Mouse (Mus musculus) spleen, adult 2 months (tissue): ENCODE measurements around the gene Raet1e.
"Not testable (repeated sequence)": the region's sequence is repeated elsewhere in the genome, so short reads cannot be mapped to it uniquely, and the experiment has no call there.

Experiments used
- CTCF ChIP-seq: fragments of 200-500 bp; IDR thresholded peaks from 2 replicates; pipeline ENCODE4 v1.5.1; 2011; ENCODE audit warnings: mild to moderate bottlenecking, inconsistent platforms; ENCODE audit not compliant: insufficient read depth, insufficient read length, insufficient replicate concordance; ENCODE audit errors: extremely low read depth
- POLR2A ChIP-seq: fragments of 200-500 bp; IDR thresholded peaks from 2 replicates; pipeline ENCODE4 v1.6.1; 2011; ENCODE audit warnings: low read depth, low read length, inconsistent platforms

GRCm38 (mm10) chr10:22176515-22176914 lies 18.1 kb downstream of the Raet1e start:
- not testable (repeated sequence) for TF ChIP-seq CTCF, POLR2A
